Mouse (Mus musculus) ES-E14 (cell line): ENCODE measurements around the gene Krt18. TPM values are rescaled to one million over a fixed set of nuclear protein-coding genes. Genes with fewer than 3 reads are reported as not detected.

Experiments used
- DNase-seq: peaks from one replicate; pipeline ENCODE4 v3.0.0-alpha.2; 2013; ENCODE audit warnings: low read depth, low spot score
- H3K27ac ChIP-seq: 2 replicates; pipeline ENCODE4 v1.5.1; 2012; ENCODE audit warnings: low read depth, mild to moderate bottlenecking, low read length, moderate library complexity, mixed read lengths; ENCODE audit not compliant: poor library complexity, insufficient read depth, severe bottlenecking
- H3K36me3 ChIP-seq: 2 replicates; pipeline ENCODE4 v1.6.1; 2012; ENCODE audit warnings: mild to moderate bottlenecking, low read length, moderate library complexity, mixed read lengths; ENCODE audit not compliant: control insufficient read depth, poor library complexity, insufficient read depth, severe bottlenecking
- H3K4me1 ChIP-seq, 2 experiments: fragments of 150-350 bp in 1 of 2; sonication (generic) in 1 of 2; 2 replicates each; pipeline ENCODE4 v1.6.1; 2012; ENCODE audit warnings: low read length in 2 of 2, mild to moderate bottlenecking in 1 of 2, mixed read lengths in 1 of 2; ENCODE audit not compliant: control insufficient read depth in 2 of 2, insufficient read depth in 2 of 2, poor library complexity in 1 of 2
- H3K4me3 ChIP-seq, 2 experiments: fragments of 150-350 bp in 1 of 2; sonication (generic) in 1 of 2; 2 replicates each; pipeline ENCODE4 v1.5.1; 2012; ENCODE audit warnings: low read length in 2 of 2, low read depth in 1 of 2, mild to moderate bottlenecking in 1 of 2, mixed read lengths in 1 of 2; ENCODE audit not compliant: insufficient read depth in 1 of 2, poor library complexity in 1 of 2, severe bottlenecking in 1 of 2
- H3K9ac ChIP-seq: 2 replicates; pipeline ENCODE4 v1.6.1; 2012; ENCODE audit warnings: low read depth, mild to moderate bottlenecking, low read length, mixed read lengths; ENCODE audit not compliant: poor library complexity, insufficient read depth, severe bottlenecking
- H3K9me3 ChIP-seq: fragments of 150-350 bp; sonication (generic); 2 replicates; pipeline ENCODE4 v1.6.1; 2012; ENCODE audit warnings: low read depth, mild to moderate bottlenecking, low read length; ENCODE audit not compliant: control insufficient read depth, insufficient read depth
- CHD2 ChIP-seq: IDR thresholded peaks from 2 replicates; pipeline ENCODE4 v1.6.1; 2014; ENCODE audit warnings: mild to moderate bottlenecking, low read depth, low read length, inconsistent platforms
- HCFC1 ChIP-seq: IDR thresholded peaks from 2 replicates; pipeline ENCODE4 v1.6.1; 2012; ENCODE audit warnings: low read length, inconsistent platforms, borderline replicate concordance; ENCODE audit not compliant: insufficient read depth
- MAFK ChIP-seq: IDR thresholded peaks from 2 replicates; pipeline ENCODE4 v1.6.1; 2014; ENCODE audit warnings: mild to moderate bottlenecking, low read depth, low read length, inconsistent platforms; ENCODE audit not compliant: insufficient read depth
- ZC3H11A ChIP-seq: IDR thresholded peaks from 2 replicates; pipeline ENCODE4 v1.6.1; 2012; ENCODE audit warnings: low read depth, mild to moderate bottlenecking, inconsistent platforms, low read length, borderline replicate concordance
- ZNF384 ChIP-seq: IDR thresholded peaks from 2 replicates; pipeline ENCODE4 v1.6.1; 2012; ENCODE audit warnings: low read depth, low read length, inconsistent platforms
- in situ Hi-C, 2 experiments: fragments of 600-800 bp; cut with MboI; formaldehyde crosslinking; loops; one replicate each; pipeline ENCODE4 v1.15.1; 2025; ENCODE audit warnings: low sequenced_read_pairs in 2 of 2, inconsistent platforms in 1 of 2; ENCODE audit not compliant: unreplicated experiment in 2 of 2
- total RNA-seq: library from RNA; depleted of rRNA; stranded (reverse); fragments of 300-350 nt; gene quantifications from 2 replicates; pipeline ENCODE4 v1.2.3, GENCODE M21; 2012

Gene Krt18
- total RNA-seq, 1 experiment: 382 TPM

DNA sequence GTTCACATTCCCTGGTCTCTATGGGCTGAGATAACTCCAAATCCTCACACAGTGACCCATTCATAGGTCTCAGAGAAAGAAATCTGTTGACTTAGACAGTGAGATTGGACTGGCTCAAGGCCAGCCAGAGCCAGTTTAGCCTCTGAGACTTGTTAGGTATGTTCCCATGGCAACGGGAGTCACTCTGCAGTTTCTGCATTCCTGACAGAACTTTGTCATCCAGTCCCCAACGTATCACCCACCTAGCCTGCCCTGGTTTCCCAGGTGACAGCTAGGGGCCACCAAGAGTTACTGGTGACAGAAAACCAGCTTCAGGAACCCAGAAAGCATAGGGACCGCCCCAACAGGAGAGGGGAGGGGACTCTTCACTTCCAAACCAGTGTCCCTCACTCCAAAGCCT, 14.3 kb upstream of the Krt18 start:
- DNase-seq: no peak
- no peak overlapping the region for H3K9ac ChIP-seq
- in situ Hi-C loops: loop anchor here in 1 of 2 experiments (25.0 kb wide), 1 partner anchor 924 kb away; the partner anchor contains the start of gene Hoxc12
- H3K36me3 ChIP-seq: no peaks in the 10 kb centered on the region
- no peaks in the 10 kb centered on the region for H3K9me3 ChIP-seq
- peaks cover 0 to 38% of the 10 kb centered on the region in 2 experiments; a peak in 3 of 4 replicates for H3K4me1 ChIP-seq
- no peak overlapping the region for H3K4me3 ChIP-seq
- no peak overlapping the region for H3K27ac ChIP-seq
- TF ChIP-seq ZC3H11A: no peak
- no peak for TF ChIP-seq CHD2
- no peak for TF ChIP-seq MAFK
- no peak for TF ChIP-seq HCFC1
- no peak for TF ChIP-seq ZNF384

DNA sequence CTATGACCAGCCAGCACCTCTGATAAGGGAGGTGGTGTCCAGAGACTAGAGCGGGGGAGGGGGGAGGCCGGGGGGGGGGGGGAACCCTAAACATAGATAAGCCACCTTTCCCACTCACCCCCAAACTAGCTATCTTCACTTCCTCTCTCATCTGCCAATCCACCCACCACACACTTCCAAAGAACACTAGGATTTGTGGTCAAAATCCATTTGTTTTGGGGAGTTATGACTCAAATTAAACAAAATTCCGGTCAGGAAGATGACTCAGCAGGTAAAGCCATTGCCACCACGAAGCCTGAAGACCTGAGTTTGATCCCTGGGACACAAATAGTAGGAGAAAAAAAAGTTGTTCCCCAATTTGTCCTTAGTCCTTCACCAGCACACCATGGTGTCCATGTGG, 13.1 kb upstream of the Krt18 start:
- Histone ChIP-seq H3K4me1 (peaks cover 0 to 38% of the 10 kb centered on the region in 2 experiments; a peak in 3 of 4 replicates), H3K9ac (no peak overlapping the region), H3K9me3 (no peaks in the 10 kb centered on the region), H3K27ac (no peak overlapping the region), H3K36me3 (no peaks in the 10 kb centered on the region), H3K4me3 (no peak overlapping the region)
- in situ Hi-C loops: loop anchor here in 1 of 2 experiments (25.0 kb wide), 1 partner anchor 922 kb away; the partner anchor contains the start of gene Hoxc12
- no peak for TF ChIP-seq CHD2
- TF ChIP-seq ZNF384: no peak
- no peak for TF ChIP-seq ZC3H11A
- 0 out of 2 replicates have a peak, but pooled peaks have one; percentile 41 for TF ChIP-seq MAFK
- TF ChIP-seq HCFC1: no peak
- no peak for DNase-seq

- no peak for TF ChIP-seq MAFK
- TF ChIP-seq ZNF384: no peak
- no peak for TF ChIP-seq ZC3H11A
- TF ChIP-seq CHD2: no peak
- no peak for TF ChIP-seq HCFC1
- Histone ChIP-seq H3K9ac (no peak overlapping the region), H3K36me3 (no peaks in the 10 kb centered on the region), H3K4me3 (no peak overlapping the region), H3K9me3 (no peaks in the 10 kb centered on the region), H3K4me1 (peaks cover 0 to 34% of the 10 kb centered on the region in 2 experiments; a peak in 2 of 4 replicates), H3K27ac (peak overlapping the region; percentile 24; the same call in 1 of the 2 replicates)
- DNase-seq: no peak
- in situ Hi-C loops: loop anchor here in 1 of 2 experiments (25.0 kb wide), 1 partner anchor 921 kb away; the partner anchor contains the start of gene Hoxc12
These were observed 11.9 kb upstream of the Krt18 start for GRCm38 (mm10) chr15:102016096-102016495.

- no peak overlapping the region for H3K4me3 ChIP-seq
- in situ Hi-C loops: loop anchor here in 1 of 2 experiments (25.0 kb wide), 1 partner anchor 921 kb away; the partner anchor contains the start of gene Hoxc12
- H3K36me3 ChIP-seq: no peaks in the 10 kb centered on the region
- peaks cover 0 to 34% of the 10 kb centered on the region in 2 experiments; a peak in 2 of 4 replicates for H3K4me1 ChIP-seq
- no peak for DNase-seq
- no peak overlapping the region for H3K9ac ChIP-seq
- no peaks in the 10 kb centered on the region for H3K9me3 ChIP-seq
- TF ChIP-seq CHD2 (no peak), MAFK (0 out of 2 replicates have a peak, but pooled peaks have one; percentile 39)
- no peak overlapping the region; the same call in 1 of the 2 replicates for H3K27ac ChIP-seq
These were observed 11.2 kb upstream of the Krt18 start for GRCm38 (mm10) chr15:102016787-102017186.
